Mouse (Mus musculus) thymus, postnatal 14 days (tissue): ENCODE results near the gene Rbfox1.

Experiments used
- DNase-seq: peaks from one replicate; pipeline ENCODE4 v3.0.0; 2021

The Rbfox1 gene

DNA sequence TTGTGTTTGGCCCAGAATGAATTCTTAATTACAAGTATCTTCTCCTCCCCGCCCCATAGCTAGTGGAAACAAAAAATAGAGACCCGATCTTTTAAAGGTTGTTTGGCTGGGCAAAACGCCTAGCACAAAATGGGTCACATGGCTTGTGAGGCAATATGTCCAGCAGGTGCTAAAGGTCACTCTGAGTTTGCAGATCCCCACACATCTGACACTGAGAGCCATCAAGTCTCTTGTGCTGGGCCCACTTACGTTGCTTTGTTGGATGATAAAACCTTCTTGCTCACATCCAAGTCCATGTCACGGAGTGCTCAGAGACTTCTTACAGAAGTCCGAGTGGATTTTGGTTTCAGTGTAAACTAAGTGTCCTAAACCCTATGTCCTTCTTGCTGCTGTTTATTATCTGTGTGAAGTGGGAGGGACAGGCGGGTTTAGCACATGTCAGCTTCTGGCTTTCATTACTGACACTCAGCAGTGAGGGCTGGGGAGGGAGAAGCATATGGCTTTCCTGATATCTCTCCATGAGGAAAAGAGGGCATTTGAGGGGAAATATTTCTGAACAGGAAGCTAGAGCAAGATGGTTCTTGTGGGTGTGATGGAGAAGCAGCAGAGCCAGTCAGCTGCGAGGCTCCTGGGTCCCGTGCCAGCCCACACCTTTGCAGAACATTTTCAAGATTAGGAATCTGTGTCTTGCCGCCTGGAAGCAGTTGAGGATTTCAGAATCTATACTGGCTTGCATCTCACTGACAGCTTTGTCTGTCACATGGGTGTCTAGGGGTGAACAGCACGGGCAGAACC, 1214.5 kb downstream of the Rbfox1 start:
- no peak for DNase-seq

DNA sequence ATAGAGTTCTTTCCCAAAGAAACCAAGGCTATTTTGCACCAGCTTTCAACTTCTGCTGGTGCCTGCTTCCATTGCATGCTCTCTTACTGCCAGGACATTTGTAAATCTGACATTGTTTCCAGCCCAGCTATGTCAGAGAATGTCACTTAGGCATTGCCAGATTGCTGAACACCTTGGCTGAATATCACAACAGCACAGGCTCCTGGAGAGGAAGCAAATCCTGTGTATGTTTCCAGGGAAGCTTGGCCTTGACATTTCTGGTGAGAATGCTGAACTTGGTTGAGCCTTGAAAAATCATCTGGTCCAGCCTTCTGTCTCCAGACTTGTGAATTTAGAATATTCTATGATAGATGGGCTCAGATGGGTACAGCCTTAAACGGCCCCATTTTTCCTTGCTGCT, 1217.3 kb downstream of the Rbfox1 start:
- no peak for DNase-seq

DNA sequence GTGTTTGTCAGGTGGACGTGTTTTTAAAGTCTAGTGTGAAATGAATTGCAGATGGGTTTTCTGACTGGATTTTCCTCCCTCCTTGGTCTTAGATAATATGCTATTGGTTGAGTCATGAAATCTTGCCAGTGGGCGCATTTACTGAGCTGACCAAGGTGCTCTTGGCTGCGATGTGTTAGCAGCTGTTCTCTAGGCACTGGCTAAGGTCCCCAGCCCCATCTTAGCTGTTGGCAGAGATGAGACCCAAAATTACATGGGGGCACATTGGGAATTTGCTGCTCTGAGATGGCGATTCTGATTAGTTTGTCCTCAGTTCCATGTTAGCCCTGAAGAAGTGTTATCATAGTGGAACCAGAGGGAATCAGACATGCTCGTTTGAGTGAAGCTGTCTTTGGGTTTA, 1218.1 kb downstream of the Rbfox1 start:
- no peak for DNase-seq

DNA sequence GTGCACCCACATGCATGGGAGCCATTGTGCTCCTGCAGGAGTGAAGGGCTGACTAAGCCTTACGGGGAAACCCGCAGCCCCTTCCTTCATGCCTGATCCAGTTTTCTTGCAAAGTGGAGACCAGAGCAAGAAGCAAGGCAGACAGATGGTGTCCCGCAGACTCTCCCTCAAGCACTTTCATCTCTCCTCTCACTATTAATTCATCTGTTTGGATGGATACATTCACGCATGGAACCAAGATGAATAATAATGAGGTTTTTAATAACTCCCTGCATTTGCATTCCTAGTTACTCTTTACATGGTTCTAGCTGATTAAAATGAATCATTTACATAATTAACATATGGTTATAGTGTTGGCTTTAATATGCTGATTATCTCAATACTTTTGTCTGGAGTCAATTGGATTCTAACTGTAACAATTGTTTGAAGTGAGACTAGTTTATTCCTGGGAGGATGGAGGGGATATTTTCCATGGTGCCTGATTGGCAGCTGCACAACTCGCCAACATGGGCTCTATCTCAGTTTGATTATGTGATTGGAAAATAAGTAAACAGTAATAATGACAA, 1221.4 kb downstream of the Rbfox1 start:
- DNase-seq: no peak

DNA sequence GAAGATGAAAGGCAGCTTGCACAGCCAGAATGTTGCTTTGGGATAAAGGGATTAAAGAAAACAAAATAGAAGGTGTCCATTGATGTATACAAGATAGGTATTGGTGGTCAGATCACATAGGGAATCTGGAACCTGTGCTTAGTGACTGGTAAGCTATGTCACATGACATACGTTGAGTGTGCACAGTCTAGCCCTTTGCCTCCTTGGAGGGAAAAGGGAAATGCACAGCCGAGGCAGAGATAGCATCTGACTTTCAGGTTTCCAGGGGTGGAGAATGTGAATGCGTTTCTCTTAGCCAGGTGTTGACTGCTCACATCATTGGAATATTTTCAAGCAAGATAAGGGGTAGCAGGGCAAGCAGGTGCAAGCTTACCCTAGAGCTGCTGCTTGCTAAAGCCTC, 1230.8 kb downstream of the Rbfox1 start:
- no peak for DNase-seq

DNA sequence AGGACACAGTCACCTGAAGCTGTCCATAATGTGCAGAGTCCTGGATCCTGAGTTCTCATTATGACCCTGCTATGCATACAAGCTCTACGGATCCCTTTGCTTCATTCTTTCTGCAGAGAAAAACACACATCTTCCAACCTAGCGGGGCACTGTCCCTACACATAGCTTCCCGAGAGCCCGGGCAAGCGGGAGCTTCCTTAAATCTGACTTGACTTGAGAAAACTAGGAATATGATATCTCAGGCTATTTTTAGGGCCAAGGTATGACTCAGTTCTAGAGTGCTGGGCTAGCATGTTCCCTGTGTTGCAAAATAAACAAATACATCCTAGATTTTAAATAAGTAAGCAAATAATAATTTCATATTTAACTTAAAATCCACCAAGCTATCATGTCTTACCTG, 1244.4 kb downstream of the Rbfox1 start:
- DNase-seq: no peak

DNA sequence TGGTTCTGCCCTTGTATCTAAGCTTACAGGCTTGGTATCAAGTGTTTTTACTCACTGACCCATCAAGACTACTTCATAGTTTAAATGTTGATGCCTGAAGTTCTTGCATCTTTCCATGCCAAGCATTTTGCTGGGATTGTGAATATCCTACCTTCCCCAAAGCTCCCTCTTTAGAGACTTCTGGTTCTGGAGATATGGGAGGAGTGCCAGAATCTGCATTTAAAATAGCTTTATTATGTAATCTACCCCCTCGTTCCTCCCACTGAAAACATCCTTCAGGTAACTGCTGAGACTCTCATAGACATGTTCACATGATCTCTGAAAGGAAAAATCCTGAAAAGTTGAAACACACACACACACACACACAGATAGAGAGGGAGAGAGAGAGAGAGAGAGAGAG, 1247.3 kb downstream of the Rbfox1 start:
- no peak for DNase-seq

DNA sequence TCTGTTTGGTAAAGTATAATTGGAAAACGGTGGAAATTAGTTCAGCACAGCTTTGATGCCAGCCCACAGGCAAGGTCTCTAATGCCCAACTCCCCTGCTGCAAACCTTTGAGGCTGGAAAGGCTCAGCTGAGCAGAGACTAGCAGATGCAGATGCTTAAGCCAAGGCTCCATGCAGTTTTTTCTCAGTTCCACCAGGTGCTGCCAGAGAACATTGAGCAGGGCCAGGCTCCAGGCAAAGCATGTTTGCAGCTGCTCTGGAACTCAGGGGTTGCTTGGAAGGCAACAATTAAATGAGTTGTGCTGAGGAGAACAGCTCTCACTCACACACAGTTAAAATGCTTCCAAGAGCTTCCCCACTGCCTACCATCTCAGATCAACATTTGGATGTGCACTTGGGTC, 1251.8 kb downstream of the Rbfox1 start:
- DNase-seq: no peak

DNA sequence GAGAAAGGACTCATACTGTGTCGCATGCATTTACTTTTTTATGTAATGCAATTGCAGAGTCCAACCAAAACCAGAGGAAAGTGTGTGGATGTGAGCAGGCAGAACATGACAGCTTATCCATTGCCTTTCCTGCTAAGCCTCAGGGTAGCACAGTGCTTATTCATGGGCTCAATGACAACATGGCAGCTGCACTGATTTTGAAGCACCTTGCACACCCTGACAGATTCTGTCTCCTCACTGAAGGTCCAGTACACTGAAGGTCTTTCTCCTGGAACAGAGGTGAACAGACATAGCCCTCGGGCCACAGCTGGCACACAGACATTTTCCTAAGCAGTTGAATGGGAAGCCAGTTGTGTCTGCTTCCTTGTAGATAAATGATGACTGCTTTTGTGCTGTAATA, 1254.3 kb downstream of the Rbfox1 start:
- DNase-seq: no peak

DNA sequence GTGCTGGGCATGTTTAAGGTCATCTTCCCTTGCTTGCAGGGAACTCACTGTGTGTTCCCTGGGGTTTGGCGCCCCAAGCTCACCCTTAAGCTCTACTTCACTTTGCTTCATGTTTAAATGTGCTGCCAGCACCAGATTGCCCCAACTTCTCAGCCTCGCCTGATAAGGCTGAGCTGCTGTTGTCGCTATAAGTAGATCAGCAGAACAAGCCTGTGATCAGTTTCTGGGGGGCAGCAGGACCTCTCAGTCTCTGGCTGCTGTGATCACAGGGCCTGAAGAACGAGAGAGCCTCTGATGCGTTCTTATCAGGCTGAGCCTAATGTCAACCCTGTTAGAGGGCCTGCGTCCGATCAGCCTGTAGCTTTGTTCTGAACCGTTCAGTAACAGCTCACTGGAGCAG, 1255.8 kb downstream of the Rbfox1 start:
- DNase-seq: no peak

DNA sequence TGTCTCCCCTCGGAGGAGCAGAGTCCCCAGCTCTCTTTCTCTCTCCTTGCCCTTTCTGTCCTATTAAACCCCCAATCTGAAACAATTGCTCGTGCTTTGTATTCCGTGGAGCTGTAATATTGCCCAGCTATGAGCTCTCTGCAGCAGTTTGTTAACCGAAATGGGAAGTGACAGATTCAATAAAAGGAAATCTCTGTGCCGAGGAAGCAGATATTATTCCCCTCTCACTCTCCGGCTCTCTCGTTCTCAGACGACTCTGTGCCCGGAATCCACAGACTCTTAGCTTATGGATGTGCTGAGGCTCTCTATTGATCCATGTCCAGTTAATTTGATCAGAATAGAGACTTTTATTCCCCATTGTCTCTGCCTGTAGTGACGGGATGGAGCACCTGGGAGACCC, 1260.3 kb downstream of the Rbfox1 start:
- DNase-seq: no peak

DNA sequence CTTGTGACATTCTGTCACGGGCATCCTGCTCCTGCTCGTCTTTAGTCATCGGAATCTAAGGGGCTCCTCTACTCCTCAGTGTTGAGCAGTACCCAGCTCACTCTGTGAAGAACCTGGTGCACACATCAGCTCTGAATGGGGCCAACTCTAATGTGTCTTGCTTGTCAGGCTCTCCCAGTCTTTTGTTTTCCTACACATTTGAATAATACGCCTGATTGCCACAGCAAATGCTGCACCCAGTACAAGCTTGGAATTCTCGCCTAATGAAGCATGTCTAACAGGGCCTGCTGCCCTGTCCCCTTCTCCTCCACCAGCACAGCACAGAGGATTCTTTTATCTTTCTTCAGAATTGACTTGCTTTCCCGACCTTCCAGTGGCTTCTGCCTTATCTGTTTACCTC, 1261.3 kb downstream of the Rbfox1 start:
- no peak for DNase-seq

DNA sequence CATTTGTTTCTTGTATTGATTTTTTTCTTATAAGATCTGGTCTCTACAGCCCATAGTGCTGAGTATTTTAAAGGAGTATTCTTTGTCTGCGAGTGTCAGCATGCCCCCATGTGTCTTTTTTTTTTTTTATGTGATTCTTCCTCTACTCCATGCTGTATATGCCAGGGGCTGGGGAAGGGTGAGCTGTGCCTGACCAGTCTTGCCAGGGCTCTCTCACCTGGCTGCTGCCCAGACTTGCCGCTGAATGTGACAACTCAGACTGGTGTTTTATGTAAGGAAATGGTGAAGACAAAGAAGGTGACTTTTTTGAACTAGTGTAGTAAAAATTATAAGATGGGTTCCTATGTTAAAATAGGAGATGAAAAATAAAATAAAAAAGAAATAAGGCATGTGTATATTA, 1262.7 kb downstream of the Rbfox1 start:
- DNase-seq: no peak

DNA sequence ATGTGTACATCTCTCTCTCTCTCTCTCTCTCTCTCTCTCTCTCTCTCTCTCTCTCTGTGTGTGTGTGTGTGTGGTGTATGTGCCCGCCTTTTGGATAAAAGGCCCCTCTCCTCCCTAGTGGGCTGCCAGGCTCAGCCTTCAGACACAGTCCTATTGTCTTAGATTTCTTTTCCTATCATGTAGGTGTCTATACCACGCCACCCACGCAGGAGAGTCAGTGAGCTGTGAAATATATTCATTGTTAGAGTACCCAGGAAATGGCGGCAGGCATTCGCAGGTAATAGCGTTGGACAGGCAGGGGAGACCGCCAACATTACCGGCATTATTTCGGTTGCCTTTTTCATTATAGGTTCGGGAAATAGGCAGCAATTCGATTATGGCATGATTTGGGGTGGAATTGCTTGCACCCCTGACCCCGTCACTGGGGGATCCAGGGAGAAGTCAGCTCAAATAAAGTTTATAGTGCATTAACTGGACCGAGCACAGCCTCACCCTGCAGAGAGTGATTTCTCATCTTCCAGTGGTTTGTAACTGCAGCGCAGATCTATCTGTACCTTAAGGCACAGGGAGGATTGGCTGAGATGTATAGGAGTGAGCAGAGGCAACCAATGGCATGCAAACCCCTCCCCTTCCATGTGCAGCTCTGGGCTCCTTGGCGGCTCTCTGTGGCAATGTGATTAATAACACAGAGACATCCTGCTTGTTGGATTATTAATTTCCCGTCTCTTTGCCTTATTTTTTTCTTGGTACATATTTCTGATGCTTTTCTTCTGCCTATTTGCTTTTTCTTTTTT, 1264.1 kb downstream of the Rbfox1 start:
- no peak for DNase-seq

DNA sequence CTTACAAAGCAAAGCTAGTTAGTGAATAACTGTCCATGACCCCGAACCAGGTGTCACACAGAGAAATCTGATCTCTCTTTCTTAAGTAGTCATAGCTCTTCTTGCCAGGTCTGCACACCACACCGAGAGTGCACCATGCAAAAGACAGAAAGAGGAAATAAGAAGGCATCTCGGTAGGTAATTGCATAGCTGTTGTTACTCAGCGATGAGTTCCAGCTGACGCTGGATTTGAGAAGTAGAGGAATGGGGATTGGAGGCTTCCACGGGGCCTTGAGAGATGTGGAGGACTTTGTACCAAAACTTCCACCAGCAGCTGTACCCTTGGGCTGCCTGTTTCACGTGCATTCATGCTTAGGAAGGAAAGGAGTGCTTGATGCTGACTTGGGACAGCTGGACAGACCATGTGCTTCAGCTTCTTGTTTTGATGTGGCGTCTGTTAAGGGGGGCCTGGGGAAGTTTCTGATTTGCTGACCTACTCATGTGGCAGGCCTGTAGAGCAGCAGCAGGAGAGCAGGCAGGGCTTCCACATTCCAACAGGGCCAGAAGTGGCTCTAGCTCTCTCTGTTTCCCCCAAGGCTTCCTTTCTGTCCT, 1265.1 kb downstream of the Rbfox1 start:
- DNase-seq: no peak

DNA sequence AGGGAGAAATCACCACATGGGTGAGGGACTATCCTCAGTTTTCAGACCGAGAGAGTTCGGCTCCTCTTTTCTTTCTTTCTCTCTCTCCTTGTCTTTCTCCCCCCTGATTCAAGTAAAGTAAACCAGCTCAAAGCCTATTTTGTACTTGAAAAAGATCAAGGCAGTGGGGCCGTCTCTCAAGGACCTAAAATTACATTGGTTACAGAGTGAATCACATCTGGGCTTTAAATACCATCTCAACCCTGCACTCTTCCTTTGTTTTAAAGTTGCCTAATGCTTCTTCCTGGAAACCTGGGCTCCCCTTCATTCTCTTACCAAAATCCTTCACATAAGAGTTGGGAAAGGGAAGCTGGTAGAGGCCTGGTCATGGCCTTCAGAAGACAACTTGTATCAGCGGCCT, 1267.2 kb downstream of the Rbfox1 start:
- DNase-seq: no peak

DNA sequence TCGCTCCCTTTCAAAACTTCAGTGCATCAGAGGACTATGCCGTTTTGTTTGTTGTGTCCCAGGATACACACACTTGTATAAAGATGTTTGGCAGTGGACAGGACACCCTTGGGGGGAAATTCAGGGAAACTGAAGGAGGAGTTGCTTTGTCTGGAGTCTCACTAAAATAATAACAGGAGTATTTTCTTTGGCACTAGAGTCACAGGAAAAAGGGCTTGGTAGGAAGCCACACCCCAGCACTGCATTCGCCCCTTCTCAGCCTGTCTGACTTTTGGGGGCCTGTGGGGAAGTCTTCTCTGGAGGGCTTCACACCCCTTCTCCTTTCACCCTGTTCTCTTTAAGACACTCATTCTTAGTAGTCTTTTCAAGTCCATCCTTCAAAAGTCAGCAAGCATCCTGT, 1269.5 kb downstream of the Rbfox1 start:
- DNase-seq: no peak

DNA sequence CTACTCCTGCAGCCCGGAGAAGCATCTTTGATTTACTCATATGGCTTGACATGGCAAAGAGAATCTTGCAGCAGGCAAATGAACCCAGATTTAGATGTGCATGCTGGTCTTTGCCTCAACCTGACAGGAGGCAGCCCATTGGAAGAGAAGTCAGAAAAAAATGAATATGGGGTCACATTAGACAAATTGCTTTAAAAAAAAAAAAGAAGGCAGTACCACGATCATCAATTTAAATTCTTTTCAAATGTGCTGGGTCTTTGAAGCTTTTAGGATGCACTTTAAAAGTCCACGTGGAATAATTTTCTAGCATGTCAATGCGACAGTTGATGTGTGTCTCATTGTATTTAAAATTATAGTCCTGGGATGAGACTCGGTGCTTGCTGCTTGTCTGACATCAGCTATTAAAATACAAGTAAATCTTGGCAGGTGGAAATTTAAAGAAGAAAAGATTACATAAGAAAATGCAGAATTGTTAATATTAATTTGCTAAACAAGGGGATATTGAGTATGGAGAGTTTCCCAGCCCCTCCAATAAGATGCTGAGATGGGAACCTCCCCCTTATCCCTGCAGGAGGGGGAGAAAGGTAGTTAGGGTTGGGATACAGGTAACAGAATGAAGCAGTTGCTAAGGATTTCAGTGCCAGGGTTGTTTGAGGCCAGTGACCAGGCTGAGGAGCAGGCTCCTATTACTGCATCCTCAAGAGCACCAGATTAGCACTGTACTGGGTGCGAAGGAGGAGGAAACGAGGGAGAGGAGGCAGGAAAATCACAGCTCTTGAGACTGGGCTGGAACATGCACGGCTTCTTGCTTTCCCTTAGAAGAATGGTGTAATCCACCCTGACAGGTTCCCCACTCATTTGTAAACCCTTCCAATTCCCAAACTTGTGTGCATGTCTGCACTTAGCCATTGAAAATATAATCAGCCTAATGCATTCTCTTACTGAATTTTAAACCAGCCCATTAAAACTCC, 1274.0 kb downstream of the Rbfox1 start:
- DNase-seq: no peak

DNA sequence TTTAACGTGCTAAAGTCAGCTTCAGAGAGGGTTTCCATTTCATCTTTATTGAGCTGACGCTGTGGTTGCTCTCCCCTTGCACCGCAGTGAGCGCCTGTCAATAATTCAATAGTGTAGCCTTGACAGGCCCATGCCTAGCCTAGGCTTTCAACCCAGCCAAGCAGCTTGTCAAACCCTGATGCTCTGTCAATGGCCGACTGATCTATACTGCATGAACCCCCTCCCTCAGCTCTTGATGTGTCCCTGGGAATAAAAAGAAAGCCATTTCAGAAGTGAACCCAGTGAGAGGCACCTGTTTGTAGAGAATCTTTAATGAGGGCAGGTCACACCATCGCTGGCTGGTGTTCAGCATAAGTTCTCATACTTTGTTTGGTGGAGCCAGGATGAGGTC, 1274.7 kb downstream of the Rbfox1 start:
- no peak for DNase-seq

DNA sequence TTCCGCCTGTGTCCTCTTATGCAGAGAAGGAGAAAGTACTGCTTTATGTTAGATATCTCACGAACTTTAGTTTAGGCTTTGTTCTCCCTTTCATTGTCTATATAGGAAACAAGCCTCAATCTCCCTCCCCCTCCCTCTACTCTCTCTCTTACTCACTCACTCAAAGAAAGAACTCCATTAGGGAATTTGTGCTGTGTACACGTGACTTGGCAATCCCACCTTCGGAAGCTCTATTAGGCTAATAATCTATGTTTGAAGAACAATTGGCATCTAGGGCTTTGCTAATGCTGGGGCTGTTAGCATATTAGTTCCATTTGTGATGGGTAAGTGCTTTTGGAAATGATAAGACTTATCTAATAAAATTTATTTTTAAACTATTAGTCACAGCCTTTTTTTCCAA, 1277.0 kb downstream of the Rbfox1 start:
- no peak for DNase-seq

DNA sequence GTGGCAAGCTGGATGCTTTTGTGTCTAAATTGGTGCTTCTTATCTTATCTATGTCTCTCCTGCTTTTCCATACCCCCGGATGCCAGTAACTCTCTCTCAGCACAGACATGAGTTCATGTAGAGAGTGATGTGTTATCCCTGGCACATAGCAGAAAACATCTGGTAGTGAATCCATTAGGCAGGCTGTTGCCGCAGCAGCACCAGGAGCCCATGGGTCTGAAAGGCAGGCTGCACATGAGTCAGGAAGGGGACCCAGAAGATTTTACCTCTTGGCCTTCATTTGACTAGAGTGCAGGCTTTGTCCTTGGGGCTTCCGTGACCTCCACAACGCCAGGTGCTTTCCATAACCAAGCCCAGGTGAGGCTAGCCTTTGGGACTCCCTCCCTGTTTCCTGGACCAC, 1278.5 kb downstream of the Rbfox1 start:
- DNase-seq: no peak

DNA sequence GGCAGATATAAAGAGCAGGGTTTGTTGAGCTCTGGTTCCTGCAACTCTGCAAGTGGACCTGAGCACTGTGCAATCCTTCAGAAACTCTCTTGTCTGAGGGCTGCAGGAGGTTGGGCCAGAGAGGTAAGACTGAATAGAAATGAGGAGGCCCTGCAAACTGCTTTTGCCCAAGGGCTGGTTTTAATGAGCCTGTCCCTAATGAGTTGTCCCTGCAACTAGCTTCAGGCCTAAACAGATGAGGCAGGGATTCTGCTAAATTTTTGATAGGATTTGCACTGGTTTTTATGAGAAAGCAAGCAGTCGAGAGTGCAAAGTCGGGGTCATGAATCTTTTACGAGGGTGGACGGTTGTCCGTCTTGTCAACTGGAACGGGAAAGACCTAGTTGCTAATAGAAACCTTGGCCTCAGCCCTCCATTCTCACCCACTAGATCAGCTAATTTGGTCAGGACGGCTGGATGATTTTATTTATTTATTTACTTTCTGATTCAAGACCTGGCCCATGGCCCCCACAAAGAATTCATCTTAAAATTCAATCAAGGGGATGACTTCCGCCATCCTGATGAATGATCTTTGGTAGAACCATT, 1279.1 kb downstream of the Rbfox1 start:
- DNase-seq: no peak
